Mouse (Mus musculus) liver, embryonic 14.5 days (tissue): ENCODE results near the gene Sh2d5.

Experiments
- CTCF ChIP-seq: IDR thresholded peaks from 2 replicates; pipeline ENCODE4 v1.5.1; 2016; ENCODE audit warnings: antibody characterized with exemption, low read depth, control low read depth
- EP300 ChIP-seq: IDR thresholded peaks from 2 replicates; pipeline ENCODE4 v1.6.1; 2016; ENCODE audit warnings: antibody characterized with exemption, low read depth

DNA sequence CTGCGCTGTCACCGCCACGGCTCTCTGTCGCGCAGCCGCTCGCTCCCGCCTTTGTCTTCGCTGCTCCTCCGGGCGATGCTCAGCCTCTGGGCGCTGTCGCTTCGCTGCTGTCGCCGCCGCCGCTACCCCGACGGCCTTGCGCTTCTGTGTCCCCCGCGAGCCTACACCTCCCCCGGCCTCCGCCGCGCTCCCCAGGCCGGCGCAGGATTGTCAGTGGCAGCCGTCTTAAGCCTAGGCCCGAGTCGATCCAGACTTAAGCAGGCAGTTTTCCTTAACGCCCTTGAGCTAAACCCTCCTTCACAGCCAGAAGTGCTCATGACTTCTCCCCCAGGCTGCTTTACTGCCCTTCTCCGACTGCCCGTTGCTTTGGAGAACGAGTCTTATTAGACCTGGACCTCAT, 32.8 kb upstream of the Sh2d5 start:
- TF ChIP-seq CTCF (no peak), EP300 (no peak)
